Mouse (Mus musculus): ENCODE results near the gene H2al2a.
"Not testable (repeated sequence)": the region's sequence is repeated elsewhere in the genome, so short reads cannot be mapped to it uniquely, and the experiment has no call there.

H2al2a gene

GRCm38 (mm10) chr2:18028140-18029021 is 31.6 kb upstream of the H2al2a start:
- peak; percentile 75 to 90 for DNase-seq (ENCODE audit: low spot score in 2 of 2)

DNA sequence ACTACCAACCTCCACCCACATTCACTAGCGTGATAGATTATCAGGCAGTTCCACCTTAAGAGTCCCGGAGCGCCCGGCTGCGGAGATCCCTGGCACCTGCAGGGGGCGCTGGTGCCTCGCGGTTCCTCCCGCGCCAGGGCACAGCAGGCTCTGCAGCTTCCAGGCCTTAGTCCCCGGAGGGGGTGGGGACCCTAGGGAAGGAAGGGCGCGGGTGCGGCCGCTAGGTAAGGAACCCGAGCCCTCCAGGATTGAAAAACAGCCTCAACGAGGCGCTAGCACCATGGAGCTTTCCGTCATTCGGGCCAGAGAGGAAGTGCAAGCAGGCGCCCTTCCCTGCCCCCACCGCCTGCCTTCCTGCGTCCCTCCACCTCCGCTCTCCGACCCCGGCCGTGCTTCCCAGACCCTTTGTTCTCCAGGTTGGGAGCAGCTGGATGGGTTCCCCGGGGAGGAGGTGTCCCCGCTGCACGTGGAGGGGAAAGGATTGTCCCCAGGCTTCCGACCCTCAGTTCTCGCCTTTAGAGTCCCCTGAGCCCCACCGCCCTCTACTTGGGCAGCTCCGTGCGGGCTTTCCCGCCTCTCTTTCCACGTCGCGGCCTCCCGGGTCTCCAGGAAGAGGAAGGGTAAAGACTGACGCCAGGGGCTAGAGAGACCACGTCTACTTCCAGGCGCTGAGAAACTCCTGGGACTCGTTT is 30.8 kb upstream of the H2al2a start:
- peak; percentile 89 to 97 for DNase-seq (ENCODE audit: low spot score in 2 of 2)

- DNase-seq (ENCODE audit: low spot score in 2 of 2), result no peak
Observed at GRCm38 (mm10) chr2:18026116-18026947, 29.6 kb upstream of the H2al2a start.

- DNase-seq (ENCODE audit: low spot score in 2 of 2), result no peak
Observed at GRCm38 (mm10) chr2:18025781-18026115, 29.0 kb upstream of the H2al2a start.

DNA sequence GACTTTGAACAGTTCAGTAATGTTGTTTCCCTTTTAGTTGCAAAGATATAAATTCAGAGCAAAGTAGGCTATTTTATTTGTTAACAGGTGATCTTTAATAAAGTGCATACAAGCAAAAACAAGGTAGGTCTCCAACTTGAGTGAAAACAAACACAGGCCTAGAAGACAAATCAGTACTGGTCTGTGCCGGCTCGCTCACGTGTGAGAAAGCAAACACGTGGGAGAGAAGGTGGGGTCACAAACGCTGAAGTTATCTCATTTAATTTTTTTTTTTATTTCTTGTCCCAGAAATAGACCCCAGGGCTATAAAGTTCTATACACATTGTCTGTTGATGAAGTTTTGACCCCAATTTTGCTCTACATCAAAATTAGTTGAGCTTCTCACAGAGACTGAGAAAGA is 28.4 kb upstream of the H2al2a start:
- no peak for DNase-seq (ENCODE audit: low spot score in 2 of 2)

DNA sequence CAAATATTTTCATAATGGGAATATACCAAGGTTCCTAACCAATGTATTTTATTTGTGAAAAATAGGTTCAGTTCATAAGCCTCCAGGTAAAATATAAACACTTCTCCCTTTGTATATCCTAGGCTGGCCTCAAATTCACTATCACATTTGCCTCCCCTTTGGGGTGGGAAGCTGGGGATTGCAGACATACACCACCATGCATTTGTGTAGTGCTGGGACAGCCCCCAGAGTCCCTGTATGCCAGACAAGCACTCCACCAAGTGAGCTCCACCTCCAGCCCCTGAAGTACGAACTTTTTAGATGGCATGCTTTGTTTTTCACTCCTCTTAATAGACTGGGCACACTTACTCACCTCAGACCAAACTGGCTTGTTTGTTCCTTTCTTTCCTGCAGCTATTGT is 26.1 kb upstream of the H2al2a start:
- no peak for DNase-seq (ENCODE audit: low spot score in 2 of 2)

DNA sequence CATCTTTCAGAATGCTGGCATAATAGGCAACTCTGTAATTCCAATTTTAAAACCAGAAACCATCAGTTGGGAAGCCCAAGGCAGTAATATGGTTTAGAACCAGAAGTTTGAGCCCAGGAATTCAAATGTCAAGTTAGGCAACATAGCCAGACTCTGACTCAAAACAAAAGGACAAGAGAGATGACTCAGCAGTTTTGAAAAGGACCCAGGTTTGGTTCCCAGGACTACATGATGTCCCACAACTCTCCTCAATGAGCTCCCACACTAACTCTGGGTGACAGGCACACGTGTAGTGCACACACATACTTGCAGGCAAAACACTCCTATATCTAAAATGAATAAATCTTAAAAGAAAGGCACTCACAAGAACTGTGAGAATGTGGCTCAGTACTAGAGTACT is 22.4 kb upstream of the H2al2a start:
- no peak for DNase-seq (ENCODE audit: low spot score in 2 of 2)

GRCm38 (mm10) chr2:18017321-18017720 is 20.6 kb upstream of the H2al2a start:
- DNase-seq (ENCODE audit: low spot score in 2 of 2), result no peak

DNA sequence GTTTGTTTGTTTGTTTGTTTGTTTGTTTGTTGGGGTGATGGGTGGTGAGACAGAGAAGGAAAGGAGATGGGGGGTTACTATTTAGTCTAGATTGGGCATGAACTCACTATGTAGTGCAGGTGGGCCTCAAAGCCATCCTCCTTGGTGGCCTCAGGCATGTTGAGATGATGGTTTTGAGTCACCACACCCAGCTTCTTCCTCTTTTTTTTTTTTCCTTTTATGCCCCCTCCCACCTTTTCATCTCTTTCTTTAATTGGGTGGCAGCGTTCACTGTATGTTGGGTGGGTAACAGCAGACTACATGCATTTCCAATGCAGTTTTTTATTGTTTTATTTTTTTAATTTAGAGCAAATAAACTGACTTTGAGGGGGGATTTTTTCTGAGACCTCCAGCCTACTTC is 19.9 kb upstream of the H2al2a start:
- DNase-seq (ENCODE audit: low spot score in 2 of 2), result no peak

DNA sequence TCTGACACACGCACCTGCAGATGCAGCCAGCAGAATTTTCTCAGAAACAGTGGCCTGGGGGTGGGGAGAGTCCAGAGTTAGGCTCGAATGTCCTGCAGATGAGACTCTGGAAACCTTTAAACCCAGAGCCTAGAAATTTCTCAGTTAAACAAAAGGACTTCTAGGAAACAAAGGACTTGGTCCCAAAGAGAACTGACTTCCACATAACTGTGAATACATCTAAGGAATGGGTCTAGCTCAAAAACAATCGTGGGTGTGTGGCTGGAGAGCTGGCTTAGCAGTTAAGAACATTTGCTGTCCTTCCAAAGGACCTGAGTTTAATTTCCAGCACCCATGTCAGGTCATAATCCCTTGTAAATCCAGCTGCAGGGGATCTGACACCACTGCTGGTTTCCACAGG is 18.8 kb upstream of the H2al2a start:
- DNase-seq (ENCODE audit: low spot score in 2 of 2), result no peak

DNA sequence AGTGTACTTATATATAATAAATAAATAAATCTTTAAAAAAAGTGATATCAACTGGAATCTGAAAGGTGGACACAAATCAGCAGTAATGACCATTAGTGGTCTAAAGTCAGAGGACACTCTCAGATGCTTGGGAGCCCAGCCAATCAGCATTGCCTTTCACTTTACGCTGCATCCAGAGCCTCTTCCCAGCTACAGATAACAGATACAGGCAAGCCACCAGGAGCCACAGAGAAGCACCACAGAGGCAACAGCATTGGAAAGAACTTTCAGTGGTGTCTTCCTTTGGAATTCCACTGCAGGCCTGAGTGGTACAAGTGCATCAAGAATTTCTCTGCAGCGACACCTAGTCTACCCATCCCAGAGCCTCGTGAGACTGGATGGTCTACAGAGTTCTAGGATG is 16.1 kb upstream of the H2al2a start:
- DNase-seq (ENCODE audit: low spot score in 2 of 2), result no peak

DNA sequence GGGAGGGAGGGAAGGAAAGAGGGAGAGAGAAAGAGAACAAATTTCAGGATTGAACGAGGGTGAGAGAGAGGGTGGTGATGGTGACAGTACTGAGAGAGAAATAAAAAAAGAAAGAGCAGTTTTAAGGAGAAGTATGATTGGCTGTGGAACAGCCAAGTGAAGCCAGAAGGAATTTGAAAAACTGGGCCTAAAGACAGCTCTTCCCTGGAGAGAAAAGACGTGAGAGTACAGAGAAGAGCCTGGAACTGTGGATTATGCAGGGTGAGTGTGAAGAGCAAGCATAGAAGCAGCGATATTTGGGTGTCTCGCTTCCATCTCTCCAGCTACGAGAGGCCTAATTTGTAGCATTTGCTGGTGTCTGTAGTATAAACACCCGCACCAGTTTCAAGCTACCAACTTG is 14.5 kb upstream of the H2al2a start:
- DNase-seq (ENCODE audit: low spot score in 2 of 2), result no peak

DNA sequence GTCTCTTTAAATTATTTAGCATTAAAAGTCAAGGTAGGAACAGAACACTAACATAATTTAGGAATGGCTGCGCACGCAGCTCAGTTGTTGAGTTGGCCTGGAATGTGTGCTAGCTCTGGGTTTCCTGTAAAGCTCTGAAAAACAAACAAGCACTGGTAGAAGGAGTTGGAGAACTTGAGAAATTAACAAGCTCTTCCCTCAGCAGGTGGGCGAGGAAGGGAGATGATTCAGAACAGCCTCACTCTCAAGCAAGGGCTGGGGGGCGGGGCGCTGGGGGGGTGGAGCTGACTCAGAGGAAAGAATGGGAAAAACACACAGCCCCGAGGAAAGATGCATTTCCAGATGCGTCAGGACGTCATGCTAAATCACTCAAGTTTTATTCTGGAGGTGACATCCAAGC is 8.4 kb upstream of the H2al2a start:
- no peak for DNase-seq (ENCODE audit: low spot score in 2 of 2)

GRCm38 (mm10) chr2:18004286-18004685 is 7.5 kb upstream of the H2al2a start:
- no peak for DNase-seq (ENCODE audit: low spot score in 2 of 2)

DNA sequence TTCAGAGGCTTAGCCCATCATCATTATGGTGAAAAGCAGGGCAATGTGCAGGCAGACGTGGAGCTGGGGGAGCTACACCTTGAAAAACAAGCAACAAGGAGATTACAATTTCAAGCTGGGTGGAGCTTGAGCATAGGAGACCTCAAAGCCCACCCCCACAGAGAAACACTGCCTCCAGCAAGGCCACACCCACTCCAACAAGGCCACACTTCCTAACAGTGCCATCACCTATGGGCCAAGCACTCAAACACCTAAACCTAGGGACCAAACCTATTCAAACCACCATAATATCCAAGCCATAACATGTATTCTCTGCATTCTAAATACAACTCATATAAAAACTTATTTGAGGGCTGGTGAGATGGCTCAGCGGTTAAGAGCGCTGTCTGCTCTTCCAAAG is 5.5 kb upstream of the H2al2a start:
- DNase-seq (ENCODE audit: low spot score in 2 of 2), result no peak

- no peak for DNase-seq (ENCODE audit: low spot score in 2 of 2)
Observed at GRCm38 (mm10) chr2:17989562-17989961, 7.2 kb downstream of the H2al2a start.

- DNase-seq (ENCODE audit: low spot score in 2 of 2), result no peak
Observed at GRCm38 (mm10) chr2:17989115-17989514, 7.6 kb downstream of the H2al2a start.

DNA sequence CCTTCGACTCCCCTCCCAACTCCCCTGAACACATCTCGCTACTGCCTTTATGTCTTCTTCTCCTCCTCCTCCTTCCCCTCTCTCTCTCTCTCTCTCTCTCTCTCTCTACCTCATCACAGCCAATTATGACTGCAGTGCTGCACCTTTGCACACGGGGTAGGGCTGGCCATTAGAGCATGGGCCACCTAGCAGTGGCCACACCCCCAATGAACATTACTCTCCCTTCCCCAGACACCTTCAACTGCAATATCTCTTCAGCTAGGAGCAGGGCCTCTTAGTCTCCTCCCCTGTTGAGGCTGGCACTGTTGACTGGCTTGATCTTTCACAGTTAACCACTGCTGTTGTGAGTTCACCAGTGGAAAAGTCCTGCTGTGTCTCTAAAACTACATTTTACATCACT is 10.1 kb downstream of the H2al2a start:
- DNase-seq (ENCODE audit: low spot score in 2 of 2), result no peak

- no peak for DNase-seq (ENCODE audit: low spot score in 2 of 2)
Observed at GRCm38 (mm10) chr2:17984774-17985173, 12.0 kb downstream of the H2al2a start.

GRCm38 (mm10) chr2:17982747-17983146 is 14.0 kb downstream of the H2al2a start:
- no peak for DNase-seq (ENCODE audit: low spot score in 2 of 2)

DNA sequence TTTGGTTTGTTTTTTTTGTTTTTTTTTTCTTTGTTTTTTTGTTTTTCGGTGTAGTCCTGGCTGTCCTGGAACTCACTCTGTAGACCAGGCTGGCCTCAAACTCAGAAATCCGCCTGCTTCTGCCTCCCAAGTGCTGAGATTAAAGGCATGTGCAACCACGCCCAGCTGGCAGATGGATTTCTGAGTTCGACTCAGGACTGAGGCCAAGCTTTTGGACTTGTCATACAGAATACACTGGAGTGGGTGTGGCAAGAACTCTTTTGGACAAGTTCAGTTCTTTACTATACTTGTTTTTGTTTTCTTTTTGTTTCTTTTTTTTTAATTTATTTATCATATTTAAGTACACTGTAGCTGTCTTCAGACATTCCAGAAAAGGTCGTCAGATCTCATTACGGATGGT is 18.1 kb downstream of the H2al2a start:
- DNase-seq (ENCODE audit: low spot score in 2 of 2), result no peak

DNA sequence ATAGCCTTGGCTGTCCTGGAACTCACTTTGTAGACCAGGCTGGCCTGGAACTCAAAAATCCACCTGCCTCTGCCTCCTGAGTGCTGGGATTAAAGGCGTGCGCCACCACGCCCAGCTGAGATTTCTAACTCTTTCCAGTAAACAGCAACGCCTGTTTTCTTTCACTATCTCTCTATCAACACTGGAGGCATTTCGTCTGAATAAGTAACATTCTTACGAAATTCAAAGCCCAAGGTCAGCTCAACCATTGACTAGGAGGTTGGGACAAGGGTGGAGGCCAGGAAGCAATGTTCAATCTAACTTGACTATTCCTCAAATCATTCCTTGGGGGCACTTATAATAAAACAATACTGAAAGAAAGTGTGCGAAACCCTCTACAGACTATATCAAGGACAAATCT is 18.5 kb downstream of the H2al2a start:
- not testable (repeated sequence) for DNase-seq (ENCODE audit: low spot score in 2 of 2)

Data from cerebellum, postnatal 4 days (tissue).